Mouse (Mus musculus) heart, adult 9 months (tissue): ENCODE data around the gene Arnt.

Source experiments
- DNase-seq, 2 experiments: peaks; one replicate each; pipeline ENCODE4 v3.0.0; 2022; ENCODE audit warnings: low spot score in 2 of 2

Arnt gene

DNA sequence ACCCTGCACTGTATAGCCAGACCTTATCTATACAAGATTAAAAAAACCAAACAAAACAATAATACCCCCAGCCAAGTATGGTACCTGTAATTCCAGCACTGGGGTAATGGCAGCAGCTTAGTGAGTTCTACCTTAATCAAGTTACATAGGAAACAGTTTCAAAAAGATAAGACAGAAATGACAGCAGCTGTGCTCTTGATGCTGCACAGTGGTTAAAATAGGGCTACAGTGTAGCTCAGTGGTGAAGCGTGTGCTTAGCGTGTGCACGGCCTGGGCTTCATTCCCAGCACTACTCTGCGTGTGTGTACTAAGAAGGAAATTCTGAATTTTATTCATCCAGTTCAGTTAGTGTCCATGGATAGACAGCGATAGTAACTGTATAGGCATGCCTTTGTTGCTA lies 22.2 kb downstream of the Arnt start:
- DNase-seq = no peak

DNA sequence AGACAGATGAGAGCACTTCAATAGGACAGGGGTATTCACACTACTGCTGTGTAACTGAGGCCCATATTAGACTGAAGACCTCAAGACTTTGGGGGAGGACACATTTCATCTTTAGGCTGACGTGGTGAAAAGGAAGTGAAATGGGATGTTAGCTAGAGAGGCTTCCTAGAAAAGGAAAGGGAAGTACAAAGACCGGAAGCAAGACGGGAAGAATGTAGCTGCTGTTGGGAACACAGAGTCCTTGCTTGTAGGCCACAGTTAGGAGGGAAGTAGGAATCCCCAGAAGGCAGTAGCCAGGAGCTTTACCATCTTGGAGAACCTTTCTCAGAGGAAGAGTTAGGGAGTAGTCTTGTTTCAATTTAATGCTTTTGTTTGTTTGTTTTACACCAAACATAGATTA lies 23.6 kb downstream of the Arnt start:
- peak; percentile 18 to 43 for DNase-seq

DNA sequence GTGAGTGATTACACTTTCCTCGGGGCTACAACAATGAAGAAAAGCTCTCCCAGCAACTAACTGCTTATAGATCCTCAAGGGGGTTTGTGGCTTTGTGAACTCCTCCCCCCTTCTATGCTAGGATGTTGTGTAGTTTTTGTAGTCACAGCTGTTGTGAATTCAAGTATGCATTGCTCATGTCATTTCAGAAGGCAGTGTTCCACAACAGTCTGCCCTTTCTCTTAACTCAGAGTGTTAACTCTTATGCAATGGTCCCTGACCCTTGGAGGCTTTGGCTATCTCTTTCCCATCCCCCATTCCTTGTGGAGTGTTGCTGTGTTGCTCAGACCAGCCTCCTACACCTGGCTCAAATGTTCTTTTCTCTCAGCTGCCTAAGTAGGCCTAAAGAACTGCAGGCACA lies 25.2 kb downstream of the Arnt start:
- no peak for DNase-seq

DNA sequence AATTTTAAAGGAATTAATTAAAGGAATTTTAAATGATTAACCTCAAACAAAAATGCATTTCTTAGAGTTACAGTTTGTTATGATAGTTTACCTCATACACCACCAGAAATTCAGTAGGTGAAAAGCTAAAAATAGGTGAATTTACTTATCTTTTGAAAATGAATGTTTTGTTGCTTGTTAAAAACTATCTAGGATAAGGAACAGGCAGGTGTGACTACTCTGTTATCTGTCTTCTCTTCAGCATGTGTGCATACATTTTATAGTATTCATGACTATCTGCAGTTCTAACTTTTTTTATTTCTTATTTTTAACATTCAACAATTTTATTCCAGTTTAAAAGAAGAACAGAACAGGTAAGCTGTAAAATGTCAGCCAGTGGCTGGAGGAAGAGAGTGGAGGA lies 29.7 kb downstream of the Arnt start:
- no peak for DNase-seq

DNA sequence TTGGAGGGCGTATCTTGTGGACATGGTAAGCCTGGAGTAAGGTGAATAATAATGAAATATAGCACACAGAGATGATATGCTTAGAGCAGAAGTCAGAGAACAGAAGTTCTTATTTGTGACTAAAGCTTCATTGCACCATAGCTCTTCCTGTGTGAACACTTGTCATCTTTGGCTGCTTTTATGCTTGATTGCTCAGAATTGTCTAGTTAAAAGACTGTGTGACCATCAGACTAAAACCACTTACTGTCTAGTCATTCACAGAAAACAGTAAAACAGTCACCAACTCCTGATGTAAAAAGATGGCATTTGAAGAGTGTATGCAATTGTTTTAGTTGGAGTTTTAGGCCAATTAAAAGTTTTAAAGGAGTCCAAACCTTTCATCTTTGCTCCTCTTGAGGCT lies 44.8 kb downstream of the Arnt start:
- no peak for DNase-seq

DNA sequence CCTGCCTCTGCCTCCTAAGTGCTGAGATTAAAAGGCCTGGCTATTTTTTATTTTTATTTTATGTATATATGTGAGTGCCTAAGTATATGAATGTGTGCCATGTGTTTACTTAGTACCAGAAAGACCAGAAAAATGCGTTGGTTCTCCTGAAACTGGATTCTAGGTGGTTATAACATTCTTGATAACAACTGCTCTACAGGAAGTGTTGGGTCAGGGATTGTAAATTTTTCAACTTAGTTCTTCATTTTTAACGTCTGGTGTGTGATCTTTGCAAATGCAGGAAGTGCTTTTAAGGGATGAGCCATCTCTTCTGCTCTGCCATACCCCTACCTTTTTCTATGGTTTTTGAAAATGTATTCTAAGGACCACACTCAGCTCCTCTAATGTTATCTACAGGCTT lies 52.2 kb downstream of the Arnt start:
- DNase-seq = no peak

DNA sequence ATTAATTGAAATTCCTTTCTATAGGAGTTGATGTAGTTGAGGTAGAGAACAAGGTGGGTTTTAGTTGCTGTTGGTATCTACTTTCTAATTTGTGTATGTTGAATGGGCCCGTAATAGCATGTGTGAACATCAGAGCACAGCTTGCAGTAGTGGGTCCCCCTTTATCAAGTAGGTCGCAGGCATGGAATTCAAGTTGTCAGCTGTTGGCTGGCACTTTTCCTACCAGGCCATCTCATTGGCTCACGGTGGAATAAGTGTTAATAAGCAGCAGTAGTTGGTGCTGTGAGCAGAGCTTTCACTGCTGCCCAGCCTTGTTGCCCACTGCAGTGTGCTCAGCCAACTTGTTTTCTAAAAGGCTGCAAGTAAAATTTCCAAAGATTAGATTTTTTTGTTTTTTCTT lies 54.5 kb downstream of the Arnt start:
- DNase-seq = no peak

DNA sequence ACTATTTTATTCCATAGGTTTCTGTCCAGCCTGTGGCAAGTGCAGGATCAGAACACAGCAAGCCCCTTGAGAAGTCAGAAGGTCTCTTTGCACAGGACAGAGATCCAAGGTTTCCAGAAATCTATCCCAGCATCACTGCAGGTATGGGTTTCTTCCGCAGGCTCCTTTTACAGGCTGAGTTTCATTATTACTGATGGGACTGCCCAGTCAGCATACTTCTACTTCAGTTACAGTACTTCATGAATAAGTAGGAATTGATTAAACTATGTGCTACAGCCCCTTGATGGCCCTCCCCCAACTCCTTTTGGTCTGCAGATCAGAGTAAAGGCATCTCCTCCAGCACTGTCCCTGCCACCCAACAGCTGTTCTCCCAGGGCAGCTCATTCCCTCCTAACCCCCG lies 56.0 kb downstream of the Arnt start:
- DNase-seq = no peak

DNA sequence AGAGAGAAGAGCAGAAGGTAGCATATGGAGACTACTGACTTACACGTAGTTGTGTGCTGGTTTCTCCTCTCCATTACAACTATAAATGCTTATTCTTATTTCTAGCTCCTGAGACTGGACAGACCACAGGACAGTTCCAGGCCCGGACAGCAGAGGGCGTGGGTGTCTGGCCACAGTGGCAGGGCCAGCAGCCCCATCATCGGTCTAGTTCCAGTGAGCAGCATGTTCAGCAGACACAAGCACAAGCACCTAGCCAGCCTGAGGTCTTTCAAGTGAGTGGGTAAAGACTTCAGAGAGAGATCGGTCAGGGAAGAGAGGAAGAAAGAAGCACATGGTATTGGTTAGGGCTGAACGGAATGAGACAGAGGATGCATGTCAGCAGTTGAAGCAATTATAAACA lies 60.2 kb downstream of the Arnt start:
- no peak for DNase-seq

DNA sequence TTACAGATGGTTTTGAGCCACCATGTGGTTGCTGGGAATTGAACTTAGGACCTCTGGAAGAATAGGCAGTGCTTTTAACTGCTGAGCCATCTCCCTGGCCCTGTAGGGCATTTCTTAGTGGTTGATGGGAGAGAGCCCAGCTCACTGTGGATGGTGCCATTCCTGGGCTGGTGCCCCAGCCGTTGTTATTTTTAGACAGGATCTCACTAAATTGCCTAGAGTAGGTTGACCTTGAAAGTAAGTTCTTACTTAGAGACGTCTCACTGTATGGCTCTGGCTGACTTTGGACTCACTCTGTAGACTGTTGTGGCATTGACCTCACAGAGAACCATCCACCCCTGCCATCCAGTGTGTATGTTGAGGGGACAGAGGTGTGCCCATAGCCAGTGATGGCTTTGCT lies 64.0 kb downstream of the Arnt start:
- DNase-seq = peak in 1 of 2 experiments; percentile 26

DNA sequence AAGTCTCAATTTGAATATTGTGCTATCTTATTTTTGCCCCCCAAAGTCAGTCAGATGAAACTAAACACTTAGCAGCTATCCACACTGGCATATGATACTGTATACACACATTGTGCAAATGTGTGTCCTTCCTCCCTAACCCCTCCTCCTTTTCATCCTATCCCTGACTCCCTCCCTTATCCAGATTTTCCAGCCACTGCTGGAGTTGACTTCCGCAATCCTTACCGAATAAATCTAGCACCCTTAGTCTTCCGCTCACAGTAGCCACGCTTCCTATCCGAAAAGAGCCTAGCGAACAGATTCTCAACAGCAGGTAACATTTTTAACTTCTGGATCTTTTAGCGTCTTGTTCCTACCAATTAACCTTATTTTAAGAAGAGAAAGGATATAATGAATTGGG lies 64.8 kb downstream of the Arnt start, which contains the start of gene Ctsk:
Gene Ctsk, plus strand, starts transcription at position 233 of the 400 bp plus-strand sequence.
- DNase-seq = peak in 1 of 2 experiments; percentile 19

DNA sequence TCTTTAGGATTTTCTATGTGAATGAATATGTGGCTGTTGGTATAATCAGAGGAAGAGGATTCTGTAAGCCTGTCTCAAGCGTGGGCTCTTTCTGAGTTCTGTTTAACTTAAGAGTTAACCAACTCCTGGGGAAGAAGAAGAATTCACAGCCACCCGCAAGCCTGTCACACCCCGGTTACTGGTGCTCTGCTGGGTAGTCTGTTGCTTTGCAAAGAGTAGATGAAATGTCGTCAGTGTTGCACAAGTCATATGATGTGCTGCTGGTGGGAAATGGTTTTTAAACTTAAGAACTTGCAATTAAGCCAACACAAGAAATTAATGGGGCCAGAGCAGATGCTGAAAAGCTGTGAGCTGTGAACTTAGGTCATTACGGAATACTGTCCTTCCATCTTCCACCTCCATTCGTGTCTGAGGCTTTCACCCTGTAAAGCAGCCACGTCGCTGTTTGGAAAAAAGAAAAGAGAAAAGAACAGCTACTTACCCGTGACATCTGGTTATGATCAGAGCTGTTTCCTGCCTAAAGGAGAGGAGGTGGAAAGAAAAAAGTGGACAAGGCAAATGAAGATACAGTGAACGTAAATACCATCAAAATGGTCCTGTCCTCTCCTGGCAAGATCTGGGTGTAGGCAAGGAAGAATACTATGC lies 65.4 kb downstream of the Arnt start:
- no peak for DNase-seq

DNA sequence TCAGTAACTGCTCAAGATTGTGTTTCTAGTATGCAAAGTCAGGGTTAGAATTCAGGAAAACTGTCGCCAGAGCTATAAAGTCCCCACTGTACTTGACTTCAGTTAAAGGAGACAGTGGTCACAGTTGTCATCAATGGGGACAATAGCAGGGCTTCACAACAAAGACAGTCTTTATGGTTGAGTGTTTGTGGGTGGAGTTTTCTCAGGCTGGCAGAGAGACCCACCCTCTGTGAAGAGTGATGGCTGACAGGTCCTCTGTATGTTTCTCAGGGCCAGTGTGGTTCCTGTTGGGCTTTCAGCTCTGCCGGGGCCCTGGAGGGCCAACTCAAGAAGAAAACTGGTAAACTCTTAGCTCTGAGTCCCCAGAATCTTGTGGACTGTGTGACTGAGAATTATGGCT lies 68.1 kb downstream of the Arnt start:
- DNase-seq = no peak

DNA sequence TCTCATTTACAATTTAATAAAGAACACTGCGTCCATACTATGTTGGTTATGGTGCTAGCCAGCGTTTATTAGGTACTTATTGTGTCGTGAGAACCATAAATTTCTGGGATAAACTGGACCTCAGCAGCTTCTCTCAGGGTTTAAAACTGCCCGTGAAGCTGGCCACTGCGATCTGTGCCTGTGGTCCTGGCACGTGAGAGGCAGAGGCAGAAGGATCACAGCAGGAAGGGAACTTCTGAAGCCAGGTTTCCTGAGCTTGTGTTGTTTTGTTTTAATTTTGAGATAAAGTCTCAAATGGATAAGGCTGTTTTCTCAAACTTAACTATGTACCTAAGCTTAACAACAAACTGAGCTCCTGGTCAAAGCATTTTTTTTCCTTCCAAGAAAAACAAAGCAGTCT lies 75.2 kb downstream of the Arnt start:
- no peak for DNase-seq

DNA sequence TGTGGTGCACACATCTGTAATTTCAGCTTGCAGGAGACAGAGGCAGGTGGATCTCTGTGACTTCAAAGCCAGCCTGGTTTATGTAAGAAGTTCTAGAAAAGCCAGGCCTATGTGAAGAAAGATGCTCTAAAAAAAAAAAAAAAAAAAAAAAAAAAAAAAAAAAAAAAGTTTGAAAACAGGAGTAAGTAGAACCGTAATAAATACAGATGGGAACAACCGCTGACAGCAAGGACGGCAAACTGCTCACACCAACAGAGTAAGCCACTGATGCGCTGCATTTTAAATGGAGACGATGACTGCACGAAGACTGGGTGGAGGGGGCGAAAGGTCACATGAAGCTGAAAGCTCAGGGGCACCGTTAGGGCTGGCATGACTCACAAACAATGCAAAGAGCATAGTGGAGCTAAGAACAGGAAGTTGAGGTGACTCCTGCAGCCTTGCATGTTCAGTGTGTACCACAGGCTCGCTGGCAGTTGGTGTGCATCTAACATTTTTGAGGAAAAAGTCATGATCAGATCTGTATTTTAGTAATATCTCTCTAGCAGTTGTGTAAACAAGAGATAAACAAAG lies 77.5 kb downstream of the Arnt start:
- no peak for DNase-seq

DNA sequence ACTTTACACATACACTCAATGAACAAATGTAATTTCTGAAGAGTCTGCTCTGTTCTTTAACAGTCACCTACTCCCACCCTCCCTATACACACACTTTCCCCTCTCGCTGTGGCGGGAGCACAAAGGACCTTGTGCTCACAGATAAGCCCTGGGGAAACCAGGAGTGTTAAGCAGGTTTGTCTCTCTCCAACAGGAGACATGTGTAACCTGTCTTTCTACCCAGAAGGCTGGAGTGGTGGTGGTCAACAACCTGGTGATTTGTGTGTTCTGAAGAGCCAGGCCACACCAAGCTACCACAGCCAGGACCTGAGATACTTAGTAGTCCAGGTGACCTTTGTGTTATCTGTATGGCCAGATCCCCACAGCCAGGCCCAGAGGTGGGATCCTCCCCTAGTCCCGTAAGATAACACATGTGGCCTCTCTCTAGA lies 82.4 kb downstream of the Arnt start:
- DNase-seq = no peak

DNA sequence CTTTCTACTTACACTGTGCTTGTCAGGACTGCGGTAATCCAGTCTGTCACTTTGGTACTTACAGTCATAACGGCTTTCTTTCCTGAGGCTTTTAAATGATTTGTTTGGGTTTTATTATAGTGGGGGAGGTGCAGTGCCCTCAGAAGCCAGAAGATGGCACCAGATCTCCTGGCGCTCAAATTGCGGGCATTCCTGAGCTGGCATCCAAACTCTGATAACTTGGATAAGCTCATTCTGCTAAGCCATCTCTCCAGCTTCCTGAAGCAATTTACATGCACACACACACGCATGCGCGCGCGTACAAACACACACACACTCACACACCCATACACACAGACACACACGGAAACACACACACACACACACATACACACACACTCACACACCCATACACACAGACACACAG lies 83.3 kb downstream of the Arnt start:
- peak in 1 of 2 experiments; percentile 51 for DNase-seq

DNA sequence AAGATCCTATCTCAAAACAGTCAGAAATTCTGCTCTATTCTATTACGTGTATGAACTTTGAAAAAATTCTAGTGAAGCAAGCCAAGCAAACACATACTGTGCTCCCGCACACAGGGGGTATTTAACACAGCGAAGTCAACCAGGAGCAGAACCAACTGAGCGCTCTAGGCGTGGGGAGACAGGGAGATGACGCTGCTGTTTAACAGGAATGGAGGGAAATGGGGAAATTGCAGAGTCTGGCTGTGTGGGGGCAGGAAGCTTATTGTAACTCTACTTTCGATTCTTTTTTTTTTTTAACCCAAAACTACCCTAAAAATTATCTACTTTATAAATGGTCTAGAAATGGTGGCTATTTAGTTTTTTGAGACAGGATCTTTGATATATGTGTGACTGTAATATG lies 84.7 kb downstream of the Arnt start:
- DNase-seq = no peak

DNA sequence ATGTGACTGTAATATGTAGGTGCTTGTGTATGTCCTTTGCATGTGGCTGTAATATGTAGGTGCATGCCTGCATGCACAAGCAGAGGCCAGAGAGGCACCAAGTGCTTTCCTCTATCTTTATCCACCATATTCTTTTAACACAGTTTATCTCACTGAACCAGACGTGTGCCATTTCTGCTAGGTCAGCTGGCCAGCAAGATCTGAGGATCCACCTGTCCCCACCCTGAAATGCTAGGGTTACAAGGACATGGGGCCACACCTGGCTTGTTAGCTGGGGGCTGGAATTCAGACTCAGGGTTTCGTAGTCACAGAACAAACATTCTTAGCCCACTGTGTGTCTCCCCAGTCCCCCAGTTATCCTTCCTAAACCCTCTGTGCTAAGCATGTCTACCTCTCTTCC lies 85.1 kb downstream of the Arnt start:
- DNase-seq = no peak

DNA sequence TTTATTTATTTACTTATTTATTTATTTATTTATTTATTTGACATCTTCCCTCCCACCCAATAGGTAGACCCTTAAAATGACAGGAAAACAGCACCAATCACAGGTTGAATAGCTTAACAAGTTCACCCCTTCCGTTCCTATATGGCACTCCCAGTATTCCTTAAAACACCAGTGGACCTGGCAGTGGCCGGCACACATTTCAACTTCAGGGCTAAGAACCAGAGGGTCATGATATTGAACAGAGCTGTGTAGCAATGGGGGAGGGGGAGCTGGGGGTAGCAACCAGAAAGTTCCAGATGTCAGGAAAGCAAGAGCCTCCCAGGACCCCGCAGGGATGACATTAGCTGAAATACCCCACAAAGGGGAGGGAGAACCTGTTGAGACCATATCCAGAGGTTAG lies 85.9 kb downstream of the Arnt start:
- DNase-seq = no peak

DNA sequence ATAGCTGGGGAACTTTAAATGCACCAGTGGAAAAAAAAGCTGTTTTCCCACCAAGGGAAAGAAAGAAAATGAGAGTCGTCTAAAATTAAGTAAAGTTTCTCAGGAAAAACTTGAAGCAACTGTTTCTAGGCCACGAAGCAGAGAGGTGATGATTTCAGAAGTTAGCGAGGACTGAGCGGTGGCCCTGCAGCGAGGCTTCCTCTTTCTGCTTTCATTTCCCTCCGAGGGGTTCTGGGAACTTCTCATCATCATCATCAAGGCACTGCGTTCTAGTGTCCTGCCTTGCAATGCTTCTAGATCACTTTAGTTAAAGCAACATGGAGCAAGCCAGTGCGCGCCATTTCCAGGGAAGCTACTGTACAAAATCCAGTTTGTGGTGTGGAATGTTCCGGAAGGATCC lies 87.0 kb downstream of the Arnt start:
- DNase-seq = peak in 1 of 2 experiments; percentile 12

DNA sequence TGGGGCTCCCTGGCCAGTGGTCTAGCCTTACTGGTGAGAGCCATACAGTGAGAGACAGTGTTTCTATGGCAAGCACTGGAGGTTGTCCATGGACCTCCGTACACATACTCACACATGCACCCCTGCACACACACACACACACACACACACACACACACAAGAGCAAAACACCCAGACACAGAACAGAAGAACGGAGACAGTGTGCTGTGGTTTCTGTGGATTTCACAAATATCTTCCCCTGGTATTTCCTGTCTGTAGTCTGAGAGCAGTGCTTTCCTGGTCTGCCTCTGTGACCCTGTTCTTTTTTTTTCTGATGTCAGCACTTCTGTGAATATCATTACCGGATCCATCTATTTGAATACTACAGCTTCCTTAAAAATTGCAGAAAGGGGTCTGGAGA lies 89.5 kb downstream of the Arnt start:
- DNase-seq = peak in 1 of 2 experiments; percentile 35

DNA sequence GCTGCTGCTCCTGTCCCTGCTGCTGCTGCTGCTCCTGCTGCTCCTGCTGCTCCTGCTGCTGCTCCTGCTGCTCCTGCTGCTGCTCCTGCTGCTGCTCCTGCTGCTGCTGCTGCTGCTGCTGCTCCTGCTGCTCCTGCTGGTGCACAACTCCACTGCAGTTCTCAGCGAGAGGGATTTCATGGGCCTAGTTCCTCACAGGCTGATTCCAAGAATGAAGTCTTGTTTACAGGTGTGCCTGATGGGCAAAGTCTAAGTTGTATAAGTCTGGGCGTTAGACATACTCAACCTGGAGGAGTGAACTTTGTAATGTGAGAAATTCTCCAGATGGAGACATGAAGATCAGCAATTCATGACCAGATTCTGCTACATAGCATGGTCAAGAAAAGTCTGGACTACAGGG lies 90.5 kb downstream of the Arnt start:
- DNase-seq = no peak

DNA sequence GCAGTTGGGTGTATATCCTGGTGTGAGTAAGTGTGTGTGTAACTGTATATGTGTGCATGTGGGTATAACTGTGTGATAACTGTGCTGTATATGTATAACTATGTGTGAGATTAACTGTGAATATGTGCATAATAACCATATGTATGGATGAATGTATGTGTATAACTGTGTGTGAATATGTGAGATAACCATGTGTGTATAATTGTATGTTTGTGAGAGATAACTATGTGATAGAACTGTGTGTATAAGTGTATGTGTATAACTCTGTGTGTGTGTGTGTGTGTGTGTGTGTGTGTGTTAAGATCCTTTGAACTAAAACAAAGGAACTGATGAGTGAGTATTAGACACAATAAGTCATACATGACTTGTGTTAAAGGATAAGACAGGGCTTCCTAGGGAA lies 91.9 kb downstream of the Arnt start:
- DNase-seq = no peak
